ENCODE assay signal across 10 mouse cellular contexts in genomic region chr15:83292261-83293056, GRCm38 (mm10). TPM values are rescaled to one million over a fixed set of nuclear protein-coding genes. Genes with fewer than 3 reads are reported as not detected.
DNase-seq lines count a peak whose midpoint lies in the region; ATAC-seq and TF ChIP-seq lines count a peak whose summit lies in the region.
"Had no signal": no experiment of that assay in that cellular context is flagged by ENCODE, and none has a peak within 500 bp of the region (broad histone marks: within the 10 kb centered on the region; RNA-seq: fewer than 3 reads in every experiment).

No protein-coding gene starts in this region.

- no peak for DNase-seq in lung, postnatal 25 days (ENCODE audit: low spot score)
- peak; percentile 66 for DNase-seq in NIH3T3 (ENCODE audit: low read depth)
- peak; percentile 54 to 74 for DNase-seq in kidney, postnatal 4 days
- DNase-seq in gastrocnemius, adult 8-10 months (ENCODE audit: low spot score in 2 of 2) = no peak
- DNase-seq: cerebellum, postnatal 10 days had no signal

- H3K36me3 ChIP-seq in lung, embryonic 16.5 days (ENCODE audit: control insufficient read depth, insufficient read depth, low read length) = no peaks in the 10 kb centered on the region
- H3K36me3 ChIP-seq in intestine, postnatal 0 days (ENCODE audit: control insufficient read depth, insufficient read depth) = no peaks in the 10 kb centered on the region

- WGBS in lung, embryonic 16.5 days = 78% methylated on average over 13 of the region's 13 CpGs
- WGBS in intestine, postnatal 0 days = 71% methylated on average over 13 of the region's 13 CpGs

- no peaks in the 10 kb centered on the region for H3K27me3 ChIP-seq in lung, embryonic 16.5 days (ENCODE audit: control insufficient read depth, insufficient read depth, low read depth, low read length)
- H3K27me3 ChIP-seq in intestine, postnatal 0 days (replicated peaks; ENCODE audit: control insufficient read depth, insufficient read depth, low read length) = no peaks in the 10 kb centered on the region
- H3K27me3 ChIP-seq: Patski had no signal

- H3K4me3 ChIP-seq in lung, embryonic 16.5 days (ENCODE audit: low read length) = no peak overlapping the region
- no peak overlapping the region for H3K4me3 ChIP-seq in intestine, postnatal 0 days (ENCODE audit: low read depth, low read length)
- H3K4me3 ChIP-seq: layer of hippocampus, adult 2 months had no signal

- H3K9ac ChIP-seq in lung, embryonic 16.5 days (ENCODE audit: low read length) = no peak overlapping the region
- no peak overlapping the region for H3K9ac ChIP-seq in intestine, postnatal 0 days (ENCODE audit: low read depth, low read length)

- no peak overlapping the region for H3K4me2 ChIP-seq in lung, embryonic 16.5 days (ENCODE audit: low read depth, low read length)
- no peak overlapping the region for H3K4me2 ChIP-seq in intestine, postnatal 0 days (replicated peaks; ENCODE audit: low read depth)

- ATAC-seq in lung, embryonic 16.5 days (ENCODE audit: low read depth) = no peak
- ATAC-seq in intestine, postnatal 0 days = no peak
- ATAC-seq in CD4-positive, CD25-positive, alpha-beta regulatory T cell, adult 4 months = no peak
- ATAC-seq: Patski had no signal

- H3K9me3 ChIP-seq in lung, embryonic 16.5 days (ENCODE audit: control insufficient read depth, low read length) = no peaks in the 10 kb centered on the region
- H3K9me3 ChIP-seq in intestine, postnatal 0 days (ENCODE audit: control insufficient read depth) = no peaks in the 10 kb centered on the region

- peak overlapping the region; percentile 37; the same call in 1 of the 2 replicates for H3K27ac ChIP-seq in lung, embryonic 16.5 days (ENCODE audit: low read length)
- peak overlapping the region; percentile 70 for H3K27ac ChIP-seq in intestine, postnatal 0 days (ENCODE audit: low read depth, low read length)
- H3K27ac ChIP-seq: layer of hippocampus, adult 2 months had no signal

- peaks cover 14% of the 10 kb centered on the region; the same call in 1 of the 2 replicates for H3K4me1 ChIP-seq in lung, embryonic 16.5 days (replicated peaks; ENCODE audit: control insufficient read depth, insufficient read depth, low read length)
- no peaks in the 10 kb centered on the region for H3K4me1 ChIP-seq in intestine, postnatal 0 days (replicated peaks; ENCODE audit: control insufficient read depth, insufficient read depth, low read length)

- TF ChIP-seq CTCF in intestine, postnatal 0 days (IDR thresholded peaks at IDR 0.05; ENCODE audit: low read depth) = no peak

RNA-seq across cellular contexts. Expression of gene A4galt, which starts 40.9 kb away (rescaled TPM):
- 2.3 and 3.0 TPM in 2 replicates for polyA plus RNA-seq in lung, embryonic 16.5 days (2015; fragmentation: Nextera tagmentation; extraction: Ambion mirVana)
- 8.1 and 8.6 TPM in 2 replicates for polyA plus RNA-seq in intestine, postnatal 0 days (2015; fragmentation: Nextera tagmentation; extraction: Ambion mirVana)
- total RNA-seq in gastrocnemius, adult 8-10 months (2022) = 1 to 10 TPM; 1.0 to 2.3 (median 2.0) TPM
- polyA plus RNA-seq in CD4-positive, CD25-positive, alpha-beta regulatory T cell, adult 4 months (2017; shearing (Covaris generic)) = not detected

RNA-seq across cellular contexts. Expression of gene Arfgap3, which starts 57.6 kb away (rescaled TPM):
- polyA plus RNA-seq in lung, embryonic 16.5 days (2015; fragmentation: Nextera tagmentation; extraction: Ambion mirVana) = 43.8 and 45.8 TPM in 2 replicates
- 119 and 124 TPM in 2 replicates for polyA plus RNA-seq in intestine, postnatal 0 days (2015; fragmentation: Nextera tagmentation; extraction: Ambion mirVana)
- 1 to 10 TPM; 4.4 to 5.2 (median 4.8) TPM for total RNA-seq in gastrocnemius, adult 8-10 months (2022)
- 10 to 100 TPM in 1 of 2 experiments, 1 to 10 TPM in 1; 9.3 to 14.6 TPM for polyA plus RNA-seq in CD4-positive, CD25-positive, alpha-beta regulatory T cell, adult 4 months (2017; shearing (Covaris generic))

Comparison
In these comparisons a context has a peak if more than half of its experiments do, and no peak if none do; other contexts are left out.
1. DNase-seq: peak in NIH3T3 (single experiment) and kidney, postnatal 4 days (2 of 2); none in lung, postnatal 25 days (single experiment) and gastrocnemius, adult 8-10 months (0 of 2).